Mouse (Mus musculus) mature B cell (primary cell): ENCODE data around the gene Arhgap32.

ENCODE experiments used
- in situ Hi-C: fragments of 300-500 bp; cut with MboI; formaldehyde crosslinking; loops from 2 replicates; pipeline ENCODE4 v1.14.3; 2019

Arhgap32 gene

DNA sequence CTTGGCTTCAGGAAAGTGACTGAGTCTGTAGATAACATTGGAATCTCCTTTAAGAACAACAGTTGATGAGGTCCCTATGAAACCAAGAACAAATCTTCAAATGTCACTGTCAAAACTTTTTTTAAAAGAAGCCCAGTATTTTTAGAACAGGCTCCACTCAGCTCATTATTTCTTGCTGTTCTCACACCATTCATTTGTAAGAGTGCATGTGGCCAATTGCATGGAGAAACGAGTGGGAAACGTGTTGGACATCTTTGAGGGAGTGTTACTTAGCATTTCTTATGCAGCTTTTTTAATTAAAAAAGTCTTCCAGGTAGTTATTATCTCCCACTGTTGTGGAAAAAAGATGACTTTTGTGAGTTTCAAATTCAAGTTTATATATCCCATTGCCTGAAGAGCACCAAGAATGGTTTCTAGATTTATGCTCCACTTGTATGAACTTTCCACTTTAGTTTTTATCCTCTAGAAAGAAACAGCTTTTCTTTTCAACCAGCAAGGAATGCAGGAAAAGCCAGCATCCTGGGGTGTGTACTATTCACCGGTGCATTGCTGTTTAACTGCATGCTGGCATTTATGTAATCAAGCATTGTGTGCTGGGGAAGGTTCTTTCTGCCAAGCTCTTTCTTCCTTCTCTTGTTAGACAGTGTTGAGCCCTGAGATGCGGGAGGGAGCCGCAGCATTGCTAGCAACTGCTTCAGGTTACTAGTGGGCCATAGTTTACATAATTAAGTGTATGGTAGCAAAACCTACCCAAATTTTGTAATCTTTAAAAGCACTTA is 76.5 kb downstream of the Arhgap32 start:
- in situ Hi-C loops = no loop called here

DNA sequence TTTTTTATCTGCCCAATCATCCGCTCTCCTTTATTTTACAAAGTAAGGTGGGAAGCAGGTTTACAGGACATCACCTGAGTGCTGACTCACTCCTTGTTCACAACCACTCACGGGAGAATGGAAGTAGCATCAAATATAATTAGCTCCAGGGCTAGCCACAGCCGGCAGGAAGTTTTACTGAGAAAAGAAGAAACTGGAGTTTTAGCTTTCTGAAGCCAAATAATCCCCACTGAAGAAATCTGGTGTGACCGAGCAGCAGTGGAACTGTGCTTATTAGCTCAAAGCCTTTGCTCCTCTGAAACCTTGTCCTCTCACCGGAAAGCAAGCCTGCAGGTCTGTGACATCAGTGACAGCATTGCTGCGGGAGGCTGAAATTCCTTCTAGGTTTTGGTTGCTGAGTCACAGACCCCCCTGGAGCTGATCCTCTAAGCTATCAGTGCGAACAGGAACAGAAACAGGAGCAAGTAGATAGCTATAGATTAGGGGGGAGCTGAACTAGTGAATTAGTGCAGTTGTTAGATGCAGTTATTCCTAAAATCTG is 88.6 kb downstream of the Arhgap32 start:
- in situ Hi-C loops = no loop called here

GRCm38 (mm10) chr9:32207133-32207532 is 91.2 kb downstream of the Arhgap32 start:
- in situ Hi-C loops = no loop called here

GRCm38 (mm10) chr9:32208071-32208470 is 92.1 kb downstream of the Arhgap32 start:
- in situ Hi-C loops = no loop called here

GRCm38 (mm10) chr9:32216820-32217567 is 101.1 kb downstream of the Arhgap32 start:
- in situ Hi-C loops = no loop called here

DNA sequence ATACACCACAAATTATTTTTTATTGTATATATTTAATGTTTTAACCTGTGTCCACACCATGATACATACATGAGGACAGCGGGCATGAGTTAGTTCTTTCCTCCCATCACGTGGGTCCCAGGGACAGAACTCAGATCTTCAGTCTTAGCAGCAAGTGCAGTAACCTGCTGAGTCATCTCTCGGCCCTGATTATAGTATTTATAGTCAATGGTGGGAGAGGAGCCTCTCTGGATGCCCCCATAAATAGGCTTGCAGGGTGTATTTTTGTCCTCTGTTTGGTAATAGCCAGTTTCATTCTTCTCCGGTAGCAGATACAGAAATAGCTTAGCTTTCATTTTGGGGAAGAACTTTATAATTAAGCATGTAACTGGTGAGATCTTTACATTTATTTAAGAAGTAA is 103.5 kb downstream of the Arhgap32 start:
- in situ Hi-C loops = no loop called here

DNA sequence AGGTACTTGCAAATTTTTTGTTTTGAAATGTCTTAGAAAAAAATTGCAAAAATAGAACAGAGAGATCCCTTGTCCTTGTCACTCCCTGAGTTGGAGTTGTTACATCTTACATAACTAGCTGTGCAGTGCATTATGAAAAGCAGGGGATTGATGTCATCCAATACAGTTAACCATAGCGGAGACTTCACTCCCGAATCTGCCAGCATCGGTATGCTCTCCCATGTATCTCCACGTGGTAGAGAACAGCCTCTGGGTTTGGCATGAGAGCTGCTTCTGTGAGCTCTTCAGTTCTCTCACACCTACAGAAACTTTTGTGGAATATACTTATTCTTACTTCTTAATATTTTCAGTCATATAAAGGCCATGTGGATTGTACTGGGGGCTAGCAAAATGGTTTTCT is 106.2 kb downstream of the Arhgap32 start:
- in situ Hi-C loops = no loop called here

DNA sequence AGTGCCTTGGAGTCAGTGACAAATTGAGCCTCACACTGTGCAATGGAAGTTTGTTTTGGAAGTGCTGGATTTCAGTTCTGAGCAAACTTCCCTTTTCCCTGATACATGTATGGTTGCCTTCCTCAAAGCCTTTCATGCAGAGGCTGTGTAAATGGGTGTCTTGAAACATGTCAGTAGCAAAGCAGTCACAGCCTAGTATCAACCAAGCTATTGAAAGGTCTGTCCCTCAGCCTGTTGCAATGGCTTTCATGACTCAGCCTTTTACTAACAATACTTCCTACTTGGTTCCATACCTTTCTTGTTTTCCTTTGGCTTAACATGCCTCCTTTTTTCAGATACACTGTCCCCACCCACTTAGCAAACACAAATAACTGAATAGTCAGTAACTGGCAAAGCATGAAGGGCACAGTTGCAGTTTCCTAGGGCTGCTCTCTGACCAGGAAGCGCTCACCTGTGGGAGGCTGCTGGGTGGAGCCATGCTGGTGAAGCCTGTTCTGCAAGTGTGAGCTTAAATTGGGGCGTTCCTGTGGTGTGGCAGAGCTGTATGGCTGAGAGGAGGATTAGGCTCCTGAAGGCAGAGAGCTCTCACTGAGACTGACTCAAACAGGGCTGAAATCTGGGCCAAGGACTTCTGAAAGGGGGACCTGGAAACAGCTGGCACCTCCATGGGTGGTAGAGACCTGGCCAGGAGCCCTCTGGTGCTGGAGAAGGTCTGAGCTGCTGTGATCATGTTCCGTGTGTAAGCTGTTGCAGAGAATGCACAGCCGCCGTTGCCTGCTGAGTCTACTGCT is 108.0 kb downstream of the Arhgap32 start:
- in situ Hi-C loops = no loop called here

GRCm38 (mm10) chr9:32224937-32225336 is 109.0 kb downstream of the Arhgap32 start:
- in situ Hi-C loops = no loop called here

GRCm38 (mm10) chr9:32225584-32225983 is 109.6 kb downstream of the Arhgap32 start:
- in situ Hi-C loops = no loop called here

- in situ Hi-C loops = no loop called here
Observed at GRCm38 (mm10) chr9:32227034-32227433, 111.1 kb downstream of the Arhgap32 start.

DNA sequence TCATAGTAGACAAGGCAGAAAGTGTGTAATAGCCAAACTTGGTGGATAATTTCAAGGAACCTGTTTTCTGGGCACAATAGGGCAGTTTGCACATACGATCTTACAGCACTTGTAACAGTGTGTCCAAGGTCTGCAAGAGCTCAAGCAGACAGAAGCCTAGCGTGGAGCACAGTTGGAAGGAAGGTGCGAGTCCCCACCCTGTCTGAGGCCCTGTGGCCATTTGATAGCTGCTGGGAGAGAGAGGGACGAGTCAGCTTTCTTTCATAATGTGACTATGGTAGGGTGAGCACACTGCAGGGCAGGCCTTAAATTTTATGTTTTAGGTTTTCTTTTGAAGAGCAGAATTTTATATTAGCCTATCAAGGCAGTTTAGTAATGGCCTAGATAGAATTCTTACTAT is 117.7 kb downstream of the Arhgap32 start:
- in situ Hi-C loops = no loop called here

- in situ Hi-C loops = no loop called here
Observed at GRCm38 (mm10) chr9:32234767-32235489, 119.0 kb downstream of the Arhgap32 start.

GRCm38 (mm10) chr9:32238899-32239298 is 123.0 kb downstream of the Arhgap32 start:
- in situ Hi-C loops = no loop called here

DNA sequence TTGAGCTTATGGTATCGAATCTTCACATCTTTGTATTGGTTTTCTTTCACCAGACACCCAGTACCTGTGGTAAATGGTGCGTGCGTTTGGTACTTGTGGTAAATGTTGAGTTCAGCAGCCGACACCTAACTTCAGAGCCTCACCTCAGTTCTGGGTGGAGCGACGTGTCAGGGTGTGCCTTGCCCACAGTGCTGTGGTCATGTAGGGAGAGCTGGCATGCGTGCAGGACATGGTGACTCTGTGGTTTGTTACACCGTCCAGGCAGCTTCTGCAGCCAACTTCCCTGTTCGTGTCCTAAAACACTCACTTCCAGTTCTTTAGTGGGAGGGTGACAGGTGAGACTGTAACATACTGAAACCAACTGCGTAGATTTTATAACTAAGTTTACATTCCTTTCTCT is 123.5 kb downstream of the Arhgap32 start:
- in situ Hi-C loops = no loop called here

DNA sequence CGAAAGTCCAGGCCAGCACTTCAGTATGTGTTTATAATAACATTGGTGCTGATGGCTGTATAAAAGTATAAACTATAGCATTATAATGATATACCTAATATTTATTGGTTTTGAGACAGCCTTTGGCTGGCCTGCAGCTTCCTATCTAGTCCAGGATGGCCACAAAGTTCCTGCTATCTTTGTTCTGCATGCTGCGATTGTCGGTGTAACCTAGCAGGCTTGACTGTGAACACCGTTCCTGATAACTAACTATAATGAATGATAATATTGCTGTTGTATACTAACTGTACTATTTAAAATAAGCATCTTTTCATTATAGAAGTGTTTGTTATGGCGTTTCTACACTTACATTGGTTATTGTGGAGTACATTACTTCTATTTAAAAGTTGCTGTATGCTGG is 124.5 kb downstream of the Arhgap32 start:
- in situ Hi-C loops = no loop called here

DNA sequence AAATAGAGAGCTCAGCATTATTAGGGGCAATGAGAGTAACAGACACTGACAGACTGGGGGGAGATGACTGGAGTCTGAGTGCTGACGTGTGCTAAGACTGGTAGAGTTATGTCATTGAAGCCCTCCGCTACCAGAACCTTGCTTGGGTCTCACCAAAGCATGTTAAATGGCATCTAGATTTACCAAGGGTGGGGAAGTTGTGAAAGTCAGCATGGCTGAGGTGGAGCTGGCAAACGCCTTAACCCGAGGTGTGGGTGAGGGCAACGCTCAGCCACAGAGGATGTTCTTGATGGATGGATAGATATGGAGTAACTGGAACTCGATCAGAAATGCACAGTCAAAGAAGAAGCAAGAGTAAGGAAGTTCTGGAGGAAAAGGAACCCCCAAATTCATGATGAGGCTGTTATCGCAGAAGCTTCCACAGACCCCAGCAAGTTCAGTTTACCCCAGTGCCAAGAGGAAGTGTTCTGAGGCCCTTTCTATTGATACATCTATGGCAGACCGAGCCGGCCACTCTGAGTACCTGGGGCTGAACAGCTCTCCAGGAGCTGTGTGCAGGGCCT is 125.8 kb downstream of the Arhgap32 start:
- in situ Hi-C loops = no loop called here

DNA sequence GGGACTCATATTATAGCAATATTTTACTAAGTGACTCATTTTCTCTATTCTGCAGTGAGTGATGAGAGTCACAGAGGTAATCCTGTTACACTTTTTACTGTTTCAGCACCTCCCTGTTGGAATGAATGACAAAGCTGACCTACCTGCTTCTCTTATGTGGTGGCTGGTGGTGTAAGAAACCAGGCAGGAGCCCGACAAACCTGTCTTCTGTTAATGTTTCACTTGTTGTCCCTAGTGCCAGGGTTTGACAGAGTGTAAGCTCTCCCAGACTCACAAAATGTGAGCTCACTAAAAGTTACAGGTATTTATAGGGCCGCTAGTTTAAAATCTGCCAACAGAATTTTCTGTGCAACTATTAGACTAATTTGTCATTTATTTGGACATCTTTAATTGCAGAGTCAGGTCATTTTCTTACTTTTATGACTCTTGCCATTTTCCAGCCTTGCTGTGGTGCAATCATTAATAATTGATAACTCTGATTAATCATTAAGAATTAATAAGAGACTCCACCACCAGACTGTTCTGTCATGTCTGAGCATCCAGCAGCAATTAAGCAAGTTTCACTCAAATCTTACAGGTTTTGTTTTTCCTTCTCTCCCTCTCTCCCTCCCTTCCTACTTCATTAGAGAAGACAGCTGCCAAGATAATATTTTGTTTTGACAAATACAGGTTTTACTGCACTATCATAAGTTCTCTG is 127.1 kb downstream of the Arhgap32 start:
- in situ Hi-C loops = no loop called here

DNA sequence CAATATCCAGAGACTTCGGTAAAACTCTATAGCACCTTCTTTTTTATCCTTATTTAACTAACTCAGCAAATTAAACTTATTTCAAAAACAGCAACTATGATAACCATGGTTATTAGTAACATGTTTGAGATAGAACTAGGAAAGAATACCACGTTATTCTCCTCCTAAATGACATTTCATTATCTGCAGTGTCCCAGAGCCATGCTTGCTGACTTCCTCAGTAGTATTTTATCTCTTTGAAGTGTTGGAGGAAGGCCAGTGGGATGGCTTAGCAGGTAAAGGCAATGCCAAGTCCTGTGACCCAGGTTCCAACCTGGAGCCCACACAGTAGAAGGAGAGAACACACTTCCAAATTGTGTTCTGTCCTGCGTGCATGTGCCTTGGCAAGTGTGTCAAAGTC is 129.3 kb downstream of the Arhgap32 start:
- in situ Hi-C loops = no loop called here

DNA sequence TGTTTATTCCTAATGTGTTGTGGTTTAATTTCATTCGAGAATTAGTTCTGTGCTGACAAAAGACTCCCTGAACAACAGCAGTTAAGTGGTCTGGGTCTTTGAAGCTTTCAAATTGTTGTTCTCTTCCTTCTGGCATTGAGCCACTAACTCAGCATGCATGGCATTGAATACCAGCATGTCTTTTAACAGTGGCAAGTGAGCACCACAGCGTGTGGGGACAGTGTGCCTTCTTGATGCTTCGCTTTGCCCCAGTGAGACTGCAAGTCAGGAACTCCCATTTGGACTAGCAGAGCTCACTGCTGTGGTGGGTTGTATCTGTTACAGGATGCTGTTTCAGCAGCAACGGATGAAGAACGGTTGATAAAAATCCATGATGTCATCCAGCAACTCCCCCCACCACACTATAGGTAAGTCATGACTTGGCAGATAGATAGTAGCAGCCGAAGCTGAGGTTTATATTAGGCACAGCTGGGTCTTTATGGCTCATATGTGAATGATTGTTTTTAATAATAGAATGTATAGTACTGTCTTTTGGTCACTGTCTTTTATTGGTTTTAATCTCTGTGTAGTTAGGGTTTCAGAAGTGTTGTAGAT is 130.3 kb downstream of the Arhgap32 start:
- in situ Hi-C loops = no loop called here
